Mouse (Mus musculus) C2C12 (cell line): ENCODE measurements around the gene Mslnl.

Source experiments
- CTCF ChIP-seq: IDR thresholded peaks from one replicate; pipeline ENCODE4 v1.5.1; 2011; ENCODE audit not compliant: control insufficient read depth, insufficient read depth, insufficient read length
- MYOD1 ChIP-seq: IDR thresholded peaks from one replicate; pipeline ENCODE4 v1.6.1; 2011; ENCODE audit warnings: low read depth; ENCODE audit not compliant: control insufficient read depth, insufficient read length

GRCm38 (mm10) chr17:25748238-25748637 lies 12.4 kb downstream of the Mslnl start:
- TF ChIP-seq CTCF (no peak), MYOD1 (no peak)
